In the genomic region with DNA sequence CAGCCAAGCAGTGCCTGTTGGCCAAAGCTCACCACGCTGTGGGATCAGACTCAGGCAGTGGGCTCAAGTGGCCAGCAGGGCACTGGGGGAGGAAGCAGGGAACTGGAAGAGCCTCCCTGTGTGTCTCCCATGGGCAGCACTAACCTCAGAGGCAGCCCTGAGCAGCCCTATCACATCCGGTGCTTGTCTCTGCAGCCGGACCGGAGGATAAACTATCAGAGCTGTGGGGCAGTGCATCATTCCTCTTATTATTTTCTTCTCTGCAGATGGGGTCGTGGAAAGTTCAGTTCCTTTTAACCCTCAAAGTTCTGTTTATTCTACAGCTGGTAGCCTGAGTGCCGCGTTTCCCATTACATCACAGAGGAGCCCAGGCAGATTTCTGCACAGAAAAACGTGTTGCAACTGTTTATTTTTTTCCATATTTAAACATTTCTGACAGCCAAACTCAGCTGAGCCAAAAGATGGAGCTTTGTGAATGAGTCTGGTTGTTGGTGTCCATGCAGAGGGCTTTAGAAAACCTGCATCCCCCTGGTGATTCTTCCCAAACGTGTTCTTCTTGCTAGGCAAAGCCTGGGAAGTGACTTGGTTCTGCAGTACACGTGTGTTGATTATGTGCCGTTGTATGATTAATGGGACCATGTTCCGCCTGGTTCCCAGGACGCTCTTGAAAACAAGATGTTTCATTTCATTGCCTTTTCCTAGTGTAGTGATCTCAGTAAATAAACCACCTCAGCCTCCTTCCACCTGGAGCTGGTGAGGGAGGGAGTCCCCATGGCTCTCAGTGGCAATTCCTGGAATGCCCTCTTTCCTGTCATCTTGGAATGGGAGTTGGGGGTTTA, we compare ENCODE assay signal across 8 mouse cellular contexts.
DNase-seq lines count a peak whose midpoint lies in the region; ATAC-seq and TF ChIP-seq lines count a peak whose summit lies in the region.

No protein-coding gene starts in this region.

- H3K27ac ChIP-seq in left cerebral cortex, adult 2 months, result peak overlapping the region; percentile 56
- H3K27ac ChIP-seq in heart, adult 2 months, result peak overlapping the region; percentile 75
- H3K27ac ChIP-seq in lung, embryonic 14.5 days (ENCODE audit: low read depth), result peak overlapping the region; percentile 96

- H3K36me3 ChIP-seq in heart, adult 2 months (ENCODE audit: control insufficient read depth, insufficient read depth, low read length), result peaks cover 51% of the 10 kb centered on the region
- H3K36me3 ChIP-seq in lung, embryonic 14.5 days (ENCODE audit: insufficient read depth), result no peaks in the 10 kb centered on the region

- WGBS in heart, adult 2 months, result 39% methylated on average over 13 of the region's 13 CpGs
- WGBS in lung, embryonic 14.5 days, result 6% methylated on average over 13 of the region's 13 CpGs

- intact Hi-C loops in left cerebral cortex, adult 2 months (cut with DNase I), result loop anchor here (2.0 to 5.0 kb wide), 3 partner anchors 33 to 65 kb away; no protein-coding TSS in a partner anchor
- intact Hi-C loops in heart, adult 2 months (cut with DNase I), result loop anchor here (1.0 to 2.0 kb wide), 2 partner anchors 39 to 113 kb away; no protein-coding TSS in a partner anchor

- no peak for TF ChIP-seq POLR2A in heart, adult 2 months (IDR thresholded peaks at IDR 0.05; ENCODE audit: insufficient read depth, low read depth, low read length)

- no peaks in the 10 kb centered on the region for H3K9me3 ChIP-seq in lung, embryonic 14.5 days (ENCODE audit: low read depth, low read length)

- H3K79me2 ChIP-seq in heart, adult 2 months (replicated peaks; ENCODE audit: control insufficient read depth, insufficient read depth, low read length), result no peaks in the 10 kb centered on the region

- H3K4me1 ChIP-seq in heart, adult 2 months (ENCODE audit: control insufficient read depth, insufficient read depth, low read length), result peaks cover 34% of the 10 kb centered on the region
- peaks cover 62% of the 10 kb centered on the region for H3K4me1 ChIP-seq in lung, embryonic 14.5 days (ENCODE audit: insufficient read depth)

- TF ChIP-seq EP300 in heart, adult 2 months (IDR thresholded peaks at IDR 0.05; ENCODE audit: insufficient read depth, low read depth, low read length), result peak; percentile 56; the same call in 1 of the 2 replicates

- peak overlapping the region; percentile 25 for H3K4me2 ChIP-seq in lung, embryonic 14.5 days

- TF ChIP-seq CTCF in left cerebral cortex, adult 2 months (IDR thresholded peaks at IDR 0.05), result peak; percentile 5
- TF ChIP-seq CTCF in heart, adult 2 months (IDR thresholded peaks at IDR 0.05), result peak; percentile 44
- TF ChIP-seq CTCF in lung, embryonic 14.5 days (IDR thresholded peaks at IDR 0.05; ENCODE audit: low read depth), result peak; percentile 55

- H3K4me3 ChIP-seq in left cerebral cortex, adult 2 months, result no peak overlapping the region
- H3K4me3 ChIP-seq in heart, adult 2 months, result no peak overlapping the region
- H3K4me3 ChIP-seq in lung, embryonic 14.5 days (ENCODE audit: low read depth, low read length), result no peak overlapping the region

- no peak overlapping the region for H3K9ac ChIP-seq in heart, adult 2 months (ENCODE audit: low read depth, low read length)
- H3K9ac ChIP-seq in lung, embryonic 14.5 days, result no peak overlapping the region; the same call in 1 of the 2 replicates

- peak; percentile 75 for ATAC-seq in lung, embryonic 14.5 days (ENCODE audit: insufficient read depth)
- no peak for ATAC-seq in cerebellum, adult (ENCODE audit: insufficient number of reproducible peaks, low FRiP score, low TSS enrichment)

- no peaks in the 10 kb centered on the region for H3K27me3 ChIP-seq in heart, adult 2 months (ENCODE audit: control insufficient read depth, insufficient read depth, low read length)
- no peaks in the 10 kb centered on the region for H3K27me3 ChIP-seq in lung, embryonic 14.5 days (ENCODE audit: insufficient read depth, low read length)

- no peak for DNase-seq in left cerebral cortex, adult 2 months (ENCODE audit: extremely low spot score in 1 of 2, low spot score in 2 of 2)
- DNase-seq in left cerebral cortex, adult 9 months (ENCODE audit: low spot score in 2 of 2), result no peak
- DNase-seq in heart, adult 2 months, result peak; percentile 63 to 67
- DNase-seq in kidney, adult 9 months, result peak; percentile 64
- DNase-seq in lung, embryonic 14.5 days, result peak; percentile 93
- DNase-seq in urinary bladder, postnatal 10 days (ENCODE audit: low spot score), result no peak
- DNase-seq in layer of hippocampus, postnatal 36 days, result no peak

Comparison
In these comparisons a context has a peak if more than half of its experiments do, and no peak if none do; other contexts are left out.
1. DNase-seq: peak in heart, adult 2 months (2 of 2), kidney, adult 9 months (single experiment) and lung, embryonic 14.5 days (single experiment); none in left cerebral cortex, adult 2 months (0 of 2), left cerebral cortex, adult 9 months (0 of 2), urinary bladder, postnatal 10 days (single experiment) and layer of hippocampus, postnatal 36 days (0 of 2).
2. CTCF ChIP-seq: peak in every context shown above with its lines; median percentile 55 in lung, embryonic 14.5 days; 44 in heart, adult 2 months; 5 in left cerebral cortex, adult 2 months.
3. Peak in every context shown above with its lines, with median percentiles within 50 percentile points of each other: H3K27ac ChIP-seq.